Mouse (Mus musculus): ENCODE data around the gene Crybb1.

Gene Crybb1

DNA sequence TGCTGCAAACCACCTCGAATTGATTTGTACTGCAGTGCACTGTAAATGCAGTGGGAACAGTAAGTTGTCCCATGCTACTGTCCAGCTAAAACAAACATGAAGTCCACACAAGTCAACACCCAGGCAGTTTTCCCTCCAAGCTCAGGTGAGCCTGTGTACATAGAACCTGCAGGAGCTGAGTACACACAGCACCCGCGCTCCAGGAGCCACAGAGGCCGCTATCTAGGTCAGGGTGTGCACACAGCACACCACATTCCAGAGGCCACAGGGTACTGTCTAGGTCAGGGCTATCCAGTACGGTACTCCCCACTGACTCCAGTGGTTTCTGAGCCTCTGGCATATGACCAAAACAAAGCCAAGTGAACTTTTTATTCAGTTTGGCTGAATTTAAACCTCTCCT is 46.7 kb downstream of the Crybb1 start:
- no peak for DNase-seq (ENCODE audit: low spot score)

DNA sequence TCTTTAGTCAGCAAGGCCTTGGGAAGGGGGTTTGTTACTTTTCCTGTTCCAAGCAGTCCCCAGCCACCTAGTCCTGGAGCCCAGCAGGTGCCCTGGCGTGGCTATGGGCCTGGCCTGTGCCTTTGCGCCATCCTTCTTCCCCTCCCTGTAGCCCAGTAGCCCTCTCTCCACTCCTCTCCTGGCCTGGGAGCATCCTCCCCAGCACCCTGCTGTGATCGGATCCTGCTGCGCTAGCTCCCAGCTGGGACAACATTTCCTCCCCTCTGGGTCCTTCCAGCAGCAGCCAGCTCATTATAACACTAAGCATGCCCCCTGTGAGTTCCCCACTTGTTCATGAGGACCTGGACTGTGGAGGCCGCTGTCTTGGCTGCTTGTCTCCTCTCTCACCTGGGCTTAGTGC is 50.2 kb downstream of the Crybb1 start:
- DNase-seq (ENCODE audit: low spot score), result no peak

DNA sequence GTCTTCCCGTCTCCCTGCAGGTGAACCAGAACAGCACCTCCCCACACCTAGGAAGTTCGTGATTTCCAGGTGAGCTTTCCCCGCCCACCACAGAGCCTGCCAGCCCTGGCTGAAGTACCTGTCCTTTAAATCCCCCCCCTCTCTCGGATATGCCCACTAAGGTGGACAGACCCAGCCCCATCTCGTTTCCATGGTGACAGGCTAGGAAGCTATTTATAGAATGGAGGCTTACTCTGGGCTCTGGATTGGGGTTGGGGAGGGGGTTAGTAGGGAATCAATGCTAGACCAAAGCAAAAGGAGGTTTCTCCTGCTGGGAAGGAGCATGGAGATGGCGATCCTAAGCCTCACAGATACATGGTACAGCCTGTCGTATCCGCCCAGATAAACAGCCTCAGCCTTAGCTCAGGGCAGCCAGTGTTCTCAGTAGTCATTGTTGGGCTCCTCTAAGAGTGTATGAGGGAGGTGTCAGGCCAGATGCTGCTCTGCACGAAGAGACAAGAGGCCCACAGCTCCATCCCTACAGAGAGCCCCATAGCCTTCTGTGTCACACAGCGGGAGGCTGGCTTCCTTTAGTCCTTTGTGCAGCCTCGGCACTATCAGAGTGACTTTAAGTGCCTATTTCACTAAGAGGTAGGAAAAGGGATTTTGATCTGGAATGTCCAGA is 57.7 kb downstream of the Crybb1 start:
- DNase-seq (ENCODE audit: low spot score), result no peak

DNA sequence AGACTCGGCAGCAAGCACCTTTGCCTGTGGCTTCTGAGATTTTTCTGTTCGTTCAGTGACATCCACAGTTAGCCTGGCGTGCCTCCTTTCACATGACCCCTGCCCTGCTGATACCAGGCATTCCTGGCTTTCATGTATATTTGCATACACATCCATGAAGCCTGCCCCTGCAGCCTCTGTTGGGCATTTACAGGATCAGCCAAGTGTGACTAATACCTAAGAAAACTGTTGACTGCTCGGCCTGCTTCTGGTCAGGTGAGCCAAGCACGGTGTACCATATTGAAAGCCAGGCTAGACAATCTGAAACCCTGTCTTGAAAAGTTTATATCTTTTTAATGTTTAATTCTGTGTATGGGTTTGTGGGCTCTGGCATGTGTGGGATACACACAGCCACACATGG is 60.9 kb downstream of the Crybb1 start:
- no peak for DNase-seq (ENCODE audit: low spot score)

DNA sequence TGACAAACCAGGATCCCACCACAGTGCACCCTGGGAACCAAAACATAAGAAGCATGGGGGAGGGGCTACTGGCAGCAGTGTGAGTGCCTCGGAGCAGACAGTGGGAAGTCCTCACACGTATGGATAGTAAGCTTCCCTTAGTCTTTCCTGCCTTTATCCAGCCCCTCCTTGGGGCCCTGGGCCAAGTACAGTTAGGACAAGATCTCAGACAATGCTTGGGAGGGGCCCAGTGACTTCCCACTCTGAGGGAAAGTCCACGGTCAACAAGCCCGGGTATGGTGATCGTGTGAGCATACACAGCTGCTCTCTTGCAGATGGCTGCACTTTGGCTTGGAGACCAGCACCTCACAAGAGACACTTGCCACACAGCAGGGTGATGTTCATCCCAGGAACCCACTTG is 61.7 kb downstream of the Crybb1 start:
- no peak for DNase-seq (ENCODE audit: low spot score)

Data from urinary bladder, postnatal 25 days (tissue).